Mouse (Mus musculus): Measurements from ENCODE around the gene Tktl1. TPM values are rescaled to one million over a fixed set of nuclear protein-coding genes. Genes with fewer than 3 reads are reported as not detected.

Tktl1 gene
- polyA plus RNA-seq, 1 experiment from 2014 or later: 0.05 TPM

- peaks cover 16% of the 10 kb centered on the region for H3K27me3 ChIP-seq (ENCODE audit: low read depth, poor library complexity, severe bottlenecking)
- H3K27ac ChIP-seq: peak overlapping the region; percentile 92
- peak overlapping the region; percentile 65 for H3K4me3 ChIP-seq
- 26% methylated on average over 1 of the region's 1 CpGs for WGBS
- DNase-seq (ENCODE audit: low spot score): no peak
- no peaks in the 10 kb centered on the region for H3K9me3 ChIP-seq (replicated peaks)
- H3K4me1 ChIP-seq: peaks cover 14% of the 10 kb centered on the region
- H3K36me3 ChIP-seq: peaks cover 39% of the 10 kb centered on the region
Measured at GRCm38 (mm10) chrX:74245107-74245506, 68.0 kb downstream of the Tktl1 start.

DNA sequence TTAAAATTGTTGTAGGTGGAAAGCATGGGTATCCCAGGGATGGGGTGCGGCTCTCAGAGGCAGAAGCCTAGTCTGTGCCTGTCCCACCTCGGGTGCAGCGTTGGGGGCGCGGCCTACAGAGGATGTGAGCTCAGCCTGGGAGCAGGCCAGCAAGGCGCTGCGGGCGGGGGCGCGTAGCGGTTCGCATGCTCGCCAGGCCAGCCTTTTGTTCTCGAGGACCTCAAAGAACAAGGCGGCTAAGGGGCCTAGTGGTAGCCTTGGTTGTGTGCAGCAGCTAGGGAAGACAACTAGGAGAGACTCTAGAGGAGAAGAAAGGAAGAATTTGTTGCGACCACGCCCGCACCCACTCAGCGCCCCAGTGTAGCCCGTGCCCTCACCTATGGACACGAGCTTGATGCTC, 68.6 kb downstream of the Tktl1 start:
- peak; percentile 77 for DNase-seq (ENCODE audit: low spot score)
- peaks cover 19% of the 10 kb centered on the region for H3K27me3 ChIP-seq (ENCODE audit: low read depth, poor library complexity, severe bottlenecking)
- peak overlapping the region; percentile 92 for H3K27ac ChIP-seq
- H3K36me3 ChIP-seq: peaks cover 33% of the 10 kb centered on the region
- peak overlapping the region; percentile 65 for H3K4me3 ChIP-seq
- 11% methylated on average over 21 of the region's 21 CpGs for WGBS
- peaks cover 14% of the 10 kb centered on the region for H3K4me1 ChIP-seq
- H3K9me3 ChIP-seq (replicated peaks): no peaks in the 10 kb centered on the region

DNA sequence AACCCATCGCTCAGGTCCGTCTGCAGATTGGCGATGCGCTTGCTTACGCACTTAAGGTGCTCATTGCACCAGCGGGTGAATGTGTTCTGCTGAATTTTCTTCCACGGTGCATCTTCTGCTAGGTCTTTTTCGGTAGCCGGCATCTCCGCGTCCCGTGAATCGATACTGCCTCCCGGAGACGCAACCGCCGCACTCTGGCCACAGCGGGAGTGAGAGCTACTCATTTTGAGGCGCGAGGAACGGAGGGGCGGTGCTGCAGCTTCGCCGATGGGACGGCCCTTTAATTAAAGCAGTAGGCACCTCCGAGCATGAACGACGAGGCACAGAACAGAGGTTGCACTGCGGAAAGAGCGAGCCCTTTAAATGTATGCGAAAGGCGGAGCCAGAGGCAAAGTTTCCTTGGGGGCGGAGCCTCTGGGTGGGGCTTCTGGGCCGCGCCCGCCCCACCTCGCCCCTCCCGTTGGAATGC, 69.2 kb downstream of the Tktl1 start:
- WGBS: 11% methylated on average over 38 of the region's 38 CpGs
- Histone ChIP-seq H3K4me3 (peak overlapping the region; percentile 65), H3K27me3 (ENCODE audit: low read depth, poor library complexity, severe bottlenecking) (peaks cover 24% of the 10 kb centered on the region), H3K36me3 (peaks cover 28% of the 10 kb centered on the region), H3K27ac (peak overlapping the region; percentile 92), H3K4me1 (peaks cover 14% of the 10 kb centered on the region), H3K9me3 (replicated peaks) (no peaks in the 10 kb centered on the region)
- peak; percentile 84 for DNase-seq (ENCODE audit: low spot score)

- Histone ChIP-seq H3K27ac (peak overlapping the region; percentile 92), H3K9me3 (replicated peaks) (no peaks in the 10 kb centered on the region), H3K4me1 (peaks cover 14% of the 10 kb centered on the region), H3K4me3 (peak overlapping the region; percentile 65), H3K36me3 (peaks cover 23% of the 10 kb centered on the region), H3K27me3 (ENCODE audit: low read depth, poor library complexity, severe bottlenecking) (peaks cover 24% of the 10 kb centered on the region)
- 10% methylated on average over 15 of the region's 15 CpGs for WGBS
- DNase-seq (ENCODE audit: low spot score): no peak
Measured at GRCm38 (mm10) chrX:74246693-74247092, 69.6 kb downstream of the Tktl1 start.

DNA sequence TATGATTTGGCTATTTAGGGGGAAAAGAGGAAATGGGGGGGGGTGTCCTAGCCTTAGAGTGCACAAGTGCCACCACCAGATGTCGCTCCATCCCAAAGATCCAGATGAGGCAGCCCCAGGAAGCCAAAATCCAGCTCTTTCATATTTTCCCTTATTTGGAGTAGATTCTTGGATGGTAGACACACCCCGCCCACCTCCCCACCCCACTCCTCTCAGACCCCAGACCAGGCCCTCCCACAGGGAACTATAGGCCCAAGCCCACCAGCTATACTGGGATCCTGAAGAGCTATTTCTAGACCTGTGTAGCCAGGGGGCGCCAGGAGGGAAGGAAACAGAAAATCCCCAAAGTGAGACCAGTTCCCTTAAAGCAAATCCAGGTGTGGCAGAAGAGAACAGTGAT, 71.6 kb downstream of the Tktl1 start:
- Histone ChIP-seq H3K4me1 (peaks cover 12% of the 10 kb centered on the region), H3K27me3 (ENCODE audit: low read depth, poor library complexity, severe bottlenecking) (peaks cover 24% of the 10 kb centered on the region), H3K4me3 (peak overlapping the region; percentile 58; the same call in 1 of the 2 replicates), H3K9me3 (replicated peaks) (no peaks in the 10 kb centered on the region), H3K27ac (peak overlapping the region; percentile 89; the same call in 1 of the 2 replicates), H3K36me3 (peaks cover 4% of the 10 kb centered on the region)
- peak; percentile 75 for DNase-seq (ENCODE audit: low spot score)
- 4% methylated on average over 3 of the region's 3 CpGs for WGBS

- 7% methylated on average over 38 of the region's 38 CpGs for WGBS
- H3K36me3 ChIP-seq: no peaks in the 10 kb centered on the region
- H3K27ac ChIP-seq: peak within 1 kb of the TSS; percentile 89
- peaks cover 8% of the 10 kb centered on the region for H3K4me1 ChIP-seq
- DNase-seq (ENCODE audit: low spot score): peak; percentile 70
- H3K27me3 ChIP-seq (ENCODE audit: low read depth, poor library complexity, severe bottlenecking): peaks cover 26% of the 10 kb centered on the region
- peak within 1 kb of the TSS; percentile 58 for H3K4me3 ChIP-seq
- no peaks in the 10 kb centered on the region for H3K9me3 ChIP-seq (replicated peaks)
Measured at GRCm38 (mm10) chrX:74249615-74250014, 72.6 kb downstream of the Tktl1 start, which contains the start of gene Flna. Gene Flna (minus strand): TSS chrX:74249820.

DNA sequence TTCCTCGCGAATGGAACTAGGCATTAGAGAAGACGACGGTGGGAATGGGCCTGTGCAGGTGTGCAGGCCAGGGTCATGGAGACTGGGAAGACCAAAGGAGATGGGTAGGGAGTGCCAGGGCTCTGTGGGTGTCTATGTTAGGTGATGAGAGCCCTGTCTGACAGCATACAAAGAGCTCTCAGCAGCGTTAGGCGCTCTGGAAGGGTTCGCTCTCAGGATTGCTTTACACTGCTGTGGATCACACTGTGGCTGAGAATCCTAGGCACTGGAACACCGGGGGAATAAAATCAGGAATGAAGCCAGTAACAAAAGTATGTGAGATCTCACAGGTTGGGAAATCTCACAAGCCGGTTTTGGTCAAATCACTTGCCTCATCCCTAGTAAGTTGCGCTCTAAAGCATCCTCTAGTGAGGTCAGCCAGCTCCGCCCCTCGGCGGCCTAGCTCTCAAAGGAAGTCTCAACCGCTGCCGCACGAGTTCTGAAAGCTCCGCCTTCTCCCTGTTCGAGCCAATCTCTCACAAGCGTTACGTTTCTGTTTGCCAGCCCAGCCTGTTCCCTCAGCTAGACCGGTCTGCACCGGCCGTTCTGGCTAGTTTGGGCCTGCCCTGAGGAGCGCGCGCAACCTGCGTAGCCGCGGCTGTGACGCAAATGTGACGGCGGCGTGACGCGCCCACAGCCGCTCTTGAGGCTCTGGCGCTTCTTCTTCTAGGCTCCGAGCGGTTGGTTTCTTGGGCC, 77.3 kb downstream of the Tktl1 start, which contains the start of gene Emd:
Gene Emd, plus strand, starts transcription at position 535 of the 735 bp plus-strand sequence.
- 13% methylated on average over 39 of the region's 39 CpGs for WGBS
- peak within 1 kb of the TSS; percentile 66 for H3K4me3 ChIP-seq
- peaks cover 19% of the 10 kb centered on the region for H3K27me3 ChIP-seq (ENCODE audit: low read depth, poor library complexity, severe bottlenecking)

GRCm38 (mm10) chrX:74254888-74255565, 78.0 kb downstream of the Tktl1 start:
- DNase-seq (ENCODE audit: low spot score): no peak
- no peaks in the 10 kb centered on the region for H3K9me3 ChIP-seq (replicated peaks)
- peaks cover 13% of the 10 kb centered on the region; the same call in 1 of the 2 replicates for H3K27me3 ChIP-seq (ENCODE audit: low read depth, poor library complexity, severe bottlenecking)
- H3K27ac ChIP-seq: peak overlapping the region; percentile 91
- peaks cover 4% of the 10 kb centered on the region for H3K4me1 ChIP-seq
- H3K4me3 ChIP-seq: peak overlapping the region; percentile 66
- peaks cover 34% of the 10 kb centered on the region for H3K36me3 ChIP-seq
- 14% methylated on average over 29 of the region's 31 CpGs for WGBS

More for the DNA sequence above, 77.3 kb downstream of the Tktl1 start, which contains the start of gene Emd:
- peaks cover 28% of the 10 kb centered on the region for H3K36me3 ChIP-seq
- H3K4me1 ChIP-seq: peaks cover 7% of the 10 kb centered on the region
- peak; percentile 87 for DNase-seq (ENCODE audit: low spot score)
- H3K27ac ChIP-seq: peak within 1 kb of the TSS; percentile 91
- no peaks in the 10 kb centered on the region for H3K9me3 ChIP-seq (replicated peaks)

DNA sequence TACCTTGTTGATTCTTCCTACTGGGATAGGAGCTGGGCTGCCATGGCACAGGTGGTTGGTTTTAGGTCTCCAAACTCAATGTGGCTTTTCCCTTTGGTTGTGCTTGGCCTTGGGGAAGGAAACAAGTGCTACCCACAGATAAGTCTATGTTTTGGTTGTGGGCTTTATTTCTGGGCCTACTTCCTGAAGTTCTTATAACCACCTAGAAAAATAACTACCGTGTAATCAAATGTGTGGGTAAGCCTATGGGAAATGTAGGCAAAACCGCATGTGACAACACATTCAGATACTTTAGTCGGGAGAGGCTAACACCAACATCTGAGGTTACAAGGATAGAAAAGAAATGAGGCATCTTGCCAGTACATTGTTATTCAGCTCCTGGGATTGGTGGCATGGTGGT, 80.7 kb downstream of the Tktl1 start:
- H3K4me3 ChIP-seq: no peak overlapping the region
- no peaks in the 10 kb centered on the region for H3K9me3 ChIP-seq (replicated peaks)
- H3K27me3 ChIP-seq (ENCODE audit: low read depth, poor library complexity, severe bottlenecking): peaks cover 5% of the 10 kb centered on the region; the same call in 1 of the 2 replicates
- H3K36me3 ChIP-seq: peaks cover 37% of the 10 kb centered on the region
- 100% methylated on average over 3 of the region's 3 CpGs for WGBS
- peaks cover 4% of the 10 kb centered on the region for H3K4me1 ChIP-seq
- H3K27ac ChIP-seq: no peak overlapping the region
- DNase-seq (ENCODE audit: low spot score): no peak

Other genes starting within 250 kb of the Tktl1 start
- gene Renbp, start 246.4 kb upstream of the Tktl1 start, polyA plus RNA-seq (2016; fragmentation: Nextera tagmentation; extraction: Ambion mirVana): 11.2 and 13.7 TPM in 2 replicates
- 87.7 and 88.4 TPM in 2 replicates for gene Hcfc1, start 210.9 kb upstream of the Tktl1 start, polyA plus RNA-seq (2016; fragmentation: Nextera tagmentation; extraction: Ambion mirVana)
- gene Irak1, start 153.3 kb upstream of the Tktl1 start, polyA plus RNA-seq (2016; fragmentation: Nextera tagmentation; extraction: Ambion mirVana): 65.0 and 66.6 TPM in 2 replicates
- not detected in 2 replicates for gene Opn1mw, start 49.8 kb upstream of the Tktl1 start, polyA plus RNA-seq (2016; fragmentation: Nextera tagmentation; extraction: Ambion mirVana)
- gene Mecp2, start 41.9 kb upstream of the Tktl1 start, polyA plus RNA-seq (2016; fragmentation: Nextera tagmentation; extraction: Ambion mirVana): 13.8 and 14.0 TPM in 2 replicates
- gene Tex28, start 9.4 kb upstream of the Tktl1 start, polyA plus RNA-seq (2016; fragmentation: Nextera tagmentation; extraction: Ambion mirVana): not detected in 2 replicates
- gene Flna, start 72.6 kb downstream of the Tktl1 start, polyA plus RNA-seq (2016; fragmentation: Nextera tagmentation; extraction: Ambion mirVana): 273 and 333 TPM in 2 replicates
- 25.2 and 29.8 TPM in 2 replicates for gene Emd, start 77.4 kb downstream of the Tktl1 start, polyA plus RNA-seq (2016; fragmentation: Nextera tagmentation; extraction: Ambion mirVana)
- 862 and 901 TPM in 2 replicates for gene Rpl10, start 93.6 kb downstream of the Tktl1 start, polyA plus RNA-seq (2016; fragmentation: Nextera tagmentation; extraction: Ambion mirVana)
- 69.0 and 80.5 TPM in 2 replicates for gene Taz, start 104.7 kb downstream of the Tktl1 start, polyA plus RNA-seq (2016; fragmentation: Nextera tagmentation; extraction: Ambion mirVana)
- gene Dnase1l1, start 105.1 kb downstream of the Tktl1 start, polyA plus RNA-seq (2016; fragmentation: Nextera tagmentation; extraction: Ambion mirVana): 3.4 and 5.0 TPM in 2 replicates
- gene Atp6ap1, start 119.8 kb downstream of the Tktl1 start, polyA plus RNA-seq (2016; fragmentation: Nextera tagmentation; extraction: Ambion mirVana): 80.1 and 90.7 TPM in 2 replicates
- 154 and 206 TPM in 2 replicates for gene Gdi1, start 127.7 kb downstream of the Tktl1 start, polyA plus RNA-seq (2016; fragmentation: Nextera tagmentation; extraction: Ambion mirVana)
- gene Fam50a, start 135.8 kb downstream of the Tktl1 start, polyA plus RNA-seq (2016; fragmentation: Nextera tagmentation; extraction: Ambion mirVana): 55.3 and 62.7 TPM in 2 replicates
- gene Plxna3, start 151.8 kb downstream of the Tktl1 start, polyA plus RNA-seq (2016; fragmentation: Nextera tagmentation; extraction: Ambion mirVana): 14.4 and 17.1 TPM in 2 replicates
- 113 and 125 TPM in 2 replicates for gene Lage3, start 176.4 kb downstream of the Tktl1 start, polyA plus RNA-seq (2016; fragmentation: Nextera tagmentation; extraction: Ambion mirVana)
- gene Ubl4a, start 196.0 kb downstream of the Tktl1 start, polyA plus RNA-seq (2016; fragmentation: Nextera tagmentation; extraction: Ambion mirVana): 57.7 and 59.8 TPM in 2 replicates
- gene Slc10a3, start 196.1 kb downstream of the Tktl1 start, polyA plus RNA-seq (2016; fragmentation: Nextera tagmentation; extraction: Ambion mirVana): 12.2 and 13.2 TPM in 2 replicates
- gene Fam3a, start 216.0 kb downstream of the Tktl1 start, polyA plus RNA-seq (2016; fragmentation: Nextera tagmentation; extraction: Ambion mirVana): 24.0 and 28.4 TPM in 2 replicates
- 16.7 and 17.8 TPM in 2 replicates for gene Ikbkg, start 216.0 kb downstream of the Tktl1 start, polyA plus RNA-seq (2016; fragmentation: Nextera tagmentation; extraction: Ambion mirVana)

Measured in limb, embryonic 10.5 days (tissue).